Mouse (Mus musculus) inflammation-experienced regulatory T-cells, adult 6 months (primary cell): ENCODE results near the gene Ipo5. TPM values are rescaled to one million over a fixed set of nuclear protein-coding genes. Genes with fewer than 3 reads are reported as not detected.

ENCODE experiments used
- ATAC-seq: one replicate; pipeline ENCODE4 v1.8.0; 2017
- polyA plus RNA-seq, 3 experiments: library from polyadenylated mRNA; unstranded; fragments of 100-300 nt; shearing (Covaris generic); gene quantifications; one replicate each; pipeline ENCODE4 v1.2.1; 2017

Ipo5 gene
- polyA plus RNA-seq = 10 to 100 TPM; 38.0 to 51.8 (median 38.7) TPM

DNA sequence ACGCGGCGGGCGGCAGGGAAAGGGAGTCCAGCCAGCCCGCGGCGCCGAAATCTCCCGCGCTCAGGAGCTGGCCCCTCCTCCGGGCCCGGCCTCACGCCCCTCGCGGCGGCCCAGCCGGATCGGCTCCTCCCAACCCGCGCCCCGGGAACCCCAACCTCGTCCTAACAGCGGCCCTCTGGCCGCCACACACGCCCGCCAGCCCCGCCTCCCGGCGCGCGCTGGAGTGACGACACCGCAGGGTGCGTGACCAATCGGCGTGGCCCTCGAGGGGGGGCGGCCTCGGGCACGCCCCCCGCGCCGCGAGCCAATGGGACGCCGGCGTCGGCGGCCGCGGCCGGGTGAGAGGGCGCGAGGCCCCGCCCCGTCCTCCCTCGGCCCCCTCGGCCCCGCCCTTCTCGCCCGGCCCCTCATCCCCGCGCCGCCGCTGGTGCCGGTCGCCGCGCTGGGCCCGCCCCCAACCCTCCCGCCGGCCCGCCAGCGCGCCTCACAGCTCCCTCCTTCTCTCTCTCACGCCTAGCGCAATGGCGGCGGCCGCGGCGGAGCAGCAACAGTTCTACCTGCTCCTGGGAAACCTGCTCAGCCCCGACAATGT, at the start of gene Ipo5:
Gene Ipo5 (plus strand): TSS at position 492 of the 592 bp plus-strand sequence.
- peak; percentile 86 for ATAC-seq

DNA sequence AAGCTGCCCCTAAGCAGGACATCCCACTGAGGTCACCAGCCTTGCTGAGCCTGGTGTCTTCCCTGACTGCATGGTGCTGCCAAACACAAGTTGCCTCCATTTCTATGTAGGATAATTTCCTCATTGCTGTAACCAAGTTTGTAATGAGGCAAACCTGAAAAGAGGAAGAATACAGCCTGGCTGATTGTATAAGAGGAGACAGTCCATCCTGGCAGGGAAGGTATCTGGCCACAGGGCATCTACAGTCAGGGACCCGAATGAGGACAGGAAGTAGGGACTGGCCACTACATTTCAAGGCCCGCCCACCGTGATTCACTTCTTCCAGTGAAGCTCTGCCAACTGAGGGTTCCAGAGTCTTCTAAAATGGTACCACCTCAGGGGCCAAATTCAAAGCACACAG, 47.8 kb upstream of the Ipo5 start:
- no peak for ATAC-seq

DNA sequence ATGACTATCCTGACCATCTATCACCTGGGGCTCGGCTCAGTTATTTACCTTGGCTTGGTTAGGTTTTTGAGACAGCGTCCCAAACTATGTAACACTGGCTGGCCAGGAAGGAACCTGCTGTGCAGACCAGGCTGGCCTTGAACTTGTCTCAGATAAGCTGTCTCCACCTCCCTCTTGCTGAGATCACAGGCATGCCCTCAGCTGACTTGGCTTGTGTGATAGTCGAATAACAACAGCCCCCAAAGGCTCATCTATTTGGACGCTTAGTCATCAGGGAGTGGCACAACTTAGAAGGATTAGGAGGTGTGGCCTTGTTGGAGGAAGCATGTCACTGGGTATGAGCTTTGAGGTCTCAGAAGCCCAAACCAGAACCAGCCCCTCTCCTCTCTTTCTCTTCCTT, 46.1 kb upstream of the Ipo5 start:
- no peak for ATAC-seq

GRCm38 (mm10) chr14:120866573-120866972, 44.5 kb upstream of the Ipo5 start:
- ATAC-seq = no peak

GRCm38 (mm10) chr14:120867121-120867520, 43.9 kb upstream of the Ipo5 start:
- ATAC-seq = no peak

DNA sequence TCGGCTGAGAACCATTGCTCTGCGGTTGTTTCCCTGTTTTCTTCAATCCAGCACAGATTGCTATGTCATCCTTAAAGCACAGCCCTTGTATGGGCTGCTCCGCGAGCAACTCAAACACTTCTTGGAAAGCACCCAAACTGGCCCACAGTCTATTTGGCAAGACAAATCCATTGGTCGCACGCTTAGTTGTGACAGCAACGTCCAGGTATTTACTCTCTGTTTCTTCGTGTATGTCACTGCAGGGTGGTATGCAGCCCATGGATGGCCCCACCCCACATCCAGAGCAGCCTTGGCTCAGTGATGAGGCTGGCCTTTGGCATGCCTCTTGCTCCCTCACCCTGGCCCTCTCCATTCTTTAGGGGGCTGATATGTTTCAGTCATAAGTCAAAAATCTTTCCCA, 42.5 kb upstream of the Ipo5 start:
- no peak for ATAC-seq

DNA sequence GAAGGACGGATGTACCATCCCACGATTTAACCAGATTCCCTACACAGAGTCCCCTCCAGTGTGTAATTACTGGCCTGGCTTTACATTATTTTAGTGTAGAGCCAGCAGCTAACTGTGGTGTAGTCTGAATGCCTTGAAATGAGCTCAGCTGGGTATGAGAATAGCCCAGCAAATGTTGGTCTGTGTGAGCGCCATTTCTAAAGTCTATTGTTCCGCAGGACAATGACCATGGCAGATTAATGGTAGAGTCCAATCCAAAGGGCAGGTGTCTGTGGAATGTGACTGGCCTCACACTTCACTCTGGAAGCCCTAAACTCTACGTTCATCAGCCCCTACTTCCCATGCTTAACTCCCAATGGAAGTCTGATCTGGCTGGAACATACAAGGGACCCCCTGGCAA, 40.3 kb upstream of the Ipo5 start:
- ATAC-seq = no peak

GRCm38 (mm10) chr14:120874397-120874796, 36.6 kb upstream of the Ipo5 start:
- ATAC-seq = no peak

DNA sequence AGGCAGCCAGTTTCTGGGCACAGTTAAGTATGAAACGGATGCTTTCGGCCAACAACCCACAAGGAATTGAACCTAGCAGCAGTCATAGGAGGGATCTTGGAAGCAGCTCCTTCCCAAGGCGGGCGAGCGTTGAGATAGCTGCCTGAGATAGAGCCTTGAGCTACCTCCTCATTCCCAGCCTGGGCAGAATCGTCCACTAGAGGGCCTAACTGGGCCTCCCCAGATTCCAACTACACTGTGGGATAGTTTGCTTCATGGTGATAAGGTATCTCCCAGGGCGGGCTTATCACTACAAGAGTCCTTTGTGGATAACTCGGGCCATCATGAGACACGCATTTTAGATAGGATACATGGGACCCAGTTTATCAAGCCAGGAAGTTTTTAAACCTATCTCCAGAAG, 35.9 kb upstream of the Ipo5 start:
- ATAC-seq = no peak

GRCm38 (mm10) chr14:120875811-120876388, 35.1 kb upstream of the Ipo5 start:
- no peak for ATAC-seq

GRCm38 (mm10) chr14:120877147-120877546, 33.9 kb upstream of the Ipo5 start:
- ATAC-seq = no peak

- ATAC-seq = no peak
Observed at GRCm38 (mm10) chr14:120879026-120879425, 32.0 kb upstream of the Ipo5 start.

- no peak for ATAC-seq
Observed at GRCm38 (mm10) chr14:120880601-120881000, 30.4 kb upstream of the Ipo5 start.

DNA sequence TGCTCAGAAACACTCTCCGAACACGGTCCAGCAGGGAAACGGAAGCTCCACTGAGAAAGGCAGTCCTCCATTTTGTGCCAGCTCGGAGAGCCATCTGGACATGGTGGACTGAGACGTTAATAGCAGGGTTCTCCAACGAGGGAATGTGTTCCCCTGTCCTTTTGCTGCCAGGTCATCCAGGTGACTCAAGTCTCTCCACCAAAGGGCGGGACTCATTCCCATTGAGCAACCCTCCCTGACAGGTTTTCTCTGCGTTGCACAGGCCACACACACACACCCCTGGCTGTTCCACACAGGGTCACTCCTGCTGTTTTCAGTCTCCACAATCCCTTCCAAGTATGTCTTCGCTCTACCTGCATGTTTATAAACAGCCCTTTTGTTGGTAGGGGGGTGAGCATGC, 30.0 kb upstream of the Ipo5 start:
- no peak for ATAC-seq

GRCm38 (mm10) chr14:120888681-120889080, 22.3 kb upstream of the Ipo5 start:
- no peak for ATAC-seq

DNA sequence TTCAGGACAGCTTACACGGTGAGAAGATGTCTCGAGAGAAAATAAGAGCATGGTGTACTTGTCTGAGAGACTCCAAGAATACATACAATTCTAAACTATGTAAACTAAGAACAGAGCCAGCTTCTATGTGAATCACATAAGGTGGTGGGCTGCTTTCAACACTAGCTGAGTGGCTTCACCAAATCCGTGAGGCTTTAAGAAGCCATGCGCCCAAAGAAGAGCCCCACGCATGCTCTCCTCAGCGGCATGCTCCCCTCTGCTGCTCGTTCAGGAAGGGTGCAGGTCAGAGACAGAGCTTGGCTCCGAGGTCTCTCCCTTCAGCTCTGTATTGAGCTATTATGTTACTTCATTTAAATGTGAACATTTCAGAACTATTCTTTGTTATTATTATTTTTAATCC, 18.7 kb upstream of the Ipo5 start:
- no peak for ATAC-seq

DNA sequence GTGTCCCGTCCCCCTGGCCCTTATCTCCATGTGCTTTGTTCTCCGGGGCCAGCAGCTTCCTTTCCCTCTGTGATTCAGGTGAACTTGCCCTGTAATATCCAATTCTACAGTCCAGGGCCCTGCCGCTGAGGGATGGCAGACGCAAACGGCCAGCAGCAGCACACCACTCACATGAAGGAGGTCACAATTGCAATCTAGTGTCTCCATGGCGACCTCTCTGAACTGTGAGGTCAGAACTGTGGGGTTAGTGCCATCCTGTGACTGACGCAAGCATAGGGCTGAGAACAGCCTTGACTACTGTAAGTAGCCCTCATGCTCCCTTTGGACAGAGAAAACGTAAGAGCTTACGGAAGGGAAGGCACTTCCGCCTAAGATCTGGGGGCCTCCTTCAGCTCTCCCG, 14.4 kb upstream of the Ipo5 start:
- no peak for ATAC-seq

DNA sequence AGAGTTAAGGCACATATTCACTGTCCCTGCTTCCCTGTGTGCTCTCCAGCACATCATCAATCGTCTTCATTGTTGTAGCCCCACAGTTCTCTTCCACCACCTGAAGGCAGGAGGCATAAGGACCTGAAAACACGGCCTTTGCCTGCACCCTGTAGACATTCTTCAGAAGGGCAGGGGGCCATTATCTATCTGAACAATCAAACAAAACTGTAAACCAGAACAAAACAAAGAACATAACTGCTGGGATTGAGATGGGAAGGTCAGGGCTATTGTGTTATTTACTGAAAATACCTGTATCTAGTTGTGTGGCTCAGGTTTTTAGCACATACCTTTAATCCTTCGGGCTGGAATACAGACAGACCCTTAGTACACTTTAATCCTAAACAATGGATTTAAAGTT, 12.1 kb upstream of the Ipo5 start:
- no peak for ATAC-seq

- no peak for ATAC-seq
Observed at GRCm38 (mm10) chr14:120909396-120909795, 1.6 kb upstream of the Ipo5 start.

DNA sequence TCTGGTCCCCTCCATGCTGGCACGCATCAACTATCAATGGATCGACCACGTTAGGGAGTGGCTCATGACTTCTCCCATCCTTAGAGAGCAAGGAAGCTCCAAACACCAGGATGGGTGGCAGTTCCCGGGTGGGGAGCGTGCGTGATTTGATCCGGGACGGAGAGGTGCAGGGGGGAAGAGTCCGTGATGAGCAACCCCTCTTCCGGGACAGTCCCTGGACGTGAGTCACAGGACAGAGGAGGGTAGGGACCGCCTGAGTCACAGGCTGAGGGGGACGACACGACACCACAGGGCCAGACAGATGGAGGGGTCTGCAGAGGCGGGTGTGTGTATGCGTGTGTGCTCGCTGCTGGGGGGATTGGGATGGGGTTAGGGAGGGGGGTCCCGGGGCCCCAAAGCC, 704 bp upstream of the Ipo5 start:
- peak; percentile 60 for ATAC-seq

DNA sequence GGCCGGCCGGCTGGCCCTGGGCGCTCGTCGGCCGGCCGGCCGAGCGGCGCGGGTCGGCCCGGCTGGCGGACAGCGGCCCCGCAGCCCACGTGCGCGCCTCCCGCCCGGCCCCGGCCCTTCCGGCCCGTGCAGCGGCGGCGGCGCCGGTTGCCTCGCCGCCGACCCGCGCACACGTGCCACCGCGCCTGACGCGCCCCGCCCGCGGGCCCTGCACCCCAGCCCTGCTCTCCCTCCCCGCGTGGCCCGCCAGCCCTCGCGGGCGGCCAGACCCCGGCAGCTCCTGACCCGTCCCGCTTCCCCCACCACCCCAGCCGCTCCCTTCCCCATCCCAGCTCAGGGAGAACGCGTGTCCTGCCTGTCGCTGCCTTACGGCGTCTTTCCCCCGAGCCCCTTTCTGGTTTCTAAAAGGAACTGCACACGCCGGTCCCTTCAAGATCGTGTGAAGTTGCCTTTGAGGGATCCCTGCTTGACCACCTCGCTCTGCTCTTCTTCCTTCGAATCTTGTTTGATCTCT, 421 bp downstream of the Ipo5 start:
- no peak for ATAC-seq

- no peak for ATAC-seq
Observed at GRCm38 (mm10) chr14:120912090-120912710, 1.2 kb downstream of the Ipo5 start.

DNA sequence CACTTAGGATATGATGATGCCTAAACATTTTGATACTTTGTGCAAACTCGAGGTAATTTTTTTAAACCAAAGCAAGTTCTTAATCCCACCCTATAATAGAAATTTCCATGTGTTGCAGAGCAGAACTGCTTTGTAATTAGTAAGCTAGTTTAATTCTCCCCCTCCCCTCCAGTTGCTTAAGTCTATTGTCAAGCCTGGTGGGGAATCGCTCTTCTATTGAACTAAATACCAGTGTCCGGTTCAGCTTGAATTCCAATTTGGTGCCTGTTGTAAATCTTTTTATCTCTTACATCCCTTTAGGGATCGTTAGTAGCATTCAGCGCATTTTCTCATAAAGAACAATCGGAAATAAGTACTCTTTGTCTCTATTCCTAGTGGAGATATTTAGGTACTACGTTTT, 1.9 kb downstream of the Ipo5 start:
- ATAC-seq = no peak

- ATAC-seq = no peak
Observed at GRCm38 (mm10) chr14:120921805-120922204, 10.8 kb downstream of the Ipo5 start.
